Mouse (Mus musculus) monocyte, adult 2 months (primary cell): ENCODE measurements at regions not wholly inside any gene's neighbourhood (a gene's known extent, or its start where the extent isn't known, plus 50 kb on each side); places are given as distances from the start of the nearest gene placed in this dataset.

Experiments used
- DNase-seq, 2 experiments: peaks; one replicate each; pipeline ENCODE4 v3.0.0; 2022; ENCODE audit warnings: low spot score in 2 of 2, low read depth in 1 of 2

DNA sequence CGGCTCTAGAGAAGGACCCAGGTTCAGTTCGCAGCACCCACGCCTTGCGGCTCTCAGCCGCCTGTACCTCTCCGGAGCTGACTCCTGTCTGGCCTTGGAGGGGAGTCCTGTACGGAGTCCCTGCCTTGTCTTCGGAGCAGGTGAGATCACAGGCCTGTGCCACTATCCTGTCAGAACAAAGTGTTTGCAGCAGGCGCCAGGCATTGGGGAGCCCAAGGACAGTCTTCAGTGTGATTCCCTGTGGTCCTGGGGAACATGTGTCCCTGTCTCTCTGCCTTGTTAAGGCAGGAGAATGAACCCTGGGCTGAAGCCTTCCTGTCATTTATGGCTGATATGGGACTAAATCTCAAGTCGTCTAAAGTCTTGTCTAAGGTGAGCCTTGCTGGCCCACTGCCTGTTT lies 176.5 kb downstream of the Vrk1 start:
- no peak for DNase-seq

- DNase-seq, result no peak
Measured at GRCm38 (mm10) chr12:106191771-106192170, 181.7 kb downstream of the Vrk1 start.

GRCm38 (mm10) chr12:106199302-106199701 lies 189.3 kb downstream of the Vrk1 start:
- no peak for DNase-seq

- DNase-seq, result no peak
Measured at GRCm38 (mm10) chr12:106203526-106203925, 193.5 kb downstream of the Vrk1 start.

DNA sequence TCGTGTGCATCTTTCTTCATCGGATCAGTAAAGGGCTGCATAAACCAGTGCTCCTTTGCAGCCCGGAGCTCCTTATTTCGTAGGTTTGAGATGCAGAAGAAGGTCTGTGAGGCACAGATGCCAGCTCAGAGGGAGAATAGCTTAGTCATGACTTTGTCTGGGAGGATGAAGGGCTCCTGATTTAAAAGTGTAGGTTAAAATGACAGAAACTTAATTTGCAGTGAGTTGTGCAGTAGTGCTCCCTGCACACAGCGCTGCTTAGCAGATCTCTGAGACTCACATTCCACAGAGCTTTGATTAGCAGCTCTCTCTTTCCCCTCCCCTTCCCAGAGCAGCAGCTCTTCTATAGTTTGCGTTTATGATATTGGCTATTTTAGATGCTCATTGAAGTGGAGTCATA lies 200.9 kb downstream of the Vrk1 start:
- no peak for DNase-seq

GRCm38 (mm10) chr12:106211488-106211887 lies 201.5 kb downstream of the Vrk1 start:
- no peak for DNase-seq

- DNase-seq, result no peak
Measured at GRCm38 (mm10) chr12:106212397-106212796, 202.4 kb downstream of the Vrk1 start.

GRCm38 (mm10) chr12:106220071-106220470 lies 210.0 kb downstream of the Vrk1 start:
- no peak for DNase-seq

GRCm38 (mm10) chr12:106226276-106226675 lies 216.2 kb downstream of the Vrk1 start:
- no peak for DNase-seq

DNA sequence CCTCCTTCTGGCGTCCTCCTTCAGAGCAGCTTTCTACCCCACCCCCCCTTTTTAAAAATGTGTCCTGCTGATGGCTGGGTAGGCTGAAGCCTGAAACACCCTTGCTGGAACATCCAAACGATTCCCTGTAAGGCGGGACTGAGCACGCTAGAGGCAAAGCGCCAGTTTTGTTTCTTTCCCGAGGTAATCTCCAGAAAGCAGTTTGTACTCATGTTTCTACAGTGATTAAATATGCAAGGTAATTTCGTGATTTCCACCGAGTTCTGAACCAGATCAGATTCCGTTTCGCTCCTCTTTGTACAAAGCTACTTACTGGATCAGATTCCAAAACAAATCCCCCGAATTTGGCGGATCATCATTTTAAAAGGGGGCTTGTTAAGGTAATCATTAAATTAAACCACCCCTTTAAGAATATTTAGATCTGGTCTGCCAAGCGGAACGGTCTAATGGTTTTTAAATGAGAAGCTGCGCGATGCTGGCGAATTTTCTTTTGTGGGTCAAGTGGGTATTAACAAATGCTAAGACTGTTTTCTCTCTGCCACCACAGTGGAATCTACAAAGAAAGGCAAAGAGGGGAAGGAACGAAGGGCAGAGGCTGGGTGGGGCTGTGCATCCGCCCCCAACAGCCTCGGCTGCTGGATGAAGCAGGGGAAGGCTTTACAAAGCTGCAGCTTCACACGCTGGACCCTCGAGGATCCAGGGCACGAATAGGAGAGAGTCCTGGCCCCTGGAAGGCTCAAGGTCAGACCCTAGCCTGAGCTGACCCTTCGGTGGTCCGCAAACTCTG lies 216.9 kb downstream of the Vrk1 start:
- DNase-seq, result no peak

- no peak for DNase-seq
Measured at GRCm38 (mm10) chr12:106227563-106227840, 217.5 kb downstream of the Vrk1 start.

DNA sequence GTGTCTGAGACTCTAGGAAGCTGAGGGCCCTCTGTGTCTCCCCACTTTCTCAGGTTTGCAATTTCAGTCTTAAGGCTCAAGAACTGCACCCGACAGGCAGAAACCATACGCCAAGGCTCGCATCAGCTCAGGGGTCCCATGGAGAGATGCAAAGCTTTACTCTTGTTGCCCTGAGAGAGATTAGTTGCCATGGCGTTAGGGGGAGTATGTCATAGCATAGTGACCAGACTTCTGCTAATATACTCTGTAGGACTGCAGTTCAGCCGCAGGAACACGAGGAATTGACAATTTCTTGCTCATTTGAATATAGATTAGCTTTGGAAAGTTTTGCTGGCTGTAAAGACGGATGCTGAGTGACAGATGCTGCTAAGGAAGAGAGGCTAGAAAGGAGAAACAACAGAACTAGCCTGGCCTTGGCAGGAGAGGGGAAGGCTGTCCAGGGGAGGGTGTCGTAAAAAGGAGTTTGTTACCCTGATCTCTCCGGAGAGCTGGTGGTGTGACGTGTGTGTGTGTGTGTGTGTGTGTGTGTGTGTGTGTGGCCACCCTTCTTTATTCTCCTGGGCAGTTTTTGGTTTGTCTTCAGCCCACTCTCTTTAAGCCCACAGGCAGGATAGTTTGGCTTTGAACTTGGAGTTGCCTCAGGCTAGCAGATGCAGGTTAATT lies 235.3 kb downstream of the Vrk1 start:
- DNase-seq, result no peak

- DNase-seq, result no peak
Measured at GRCm38 (mm10) chr12:106273591-106273990, 263.6 kb downstream of the Vrk1 start.

- no peak for DNase-seq
Measured at GRCm38 (mm10) chr12:106277886-106278285, 267.9 kb downstream of the Vrk1 start.

DNA sequence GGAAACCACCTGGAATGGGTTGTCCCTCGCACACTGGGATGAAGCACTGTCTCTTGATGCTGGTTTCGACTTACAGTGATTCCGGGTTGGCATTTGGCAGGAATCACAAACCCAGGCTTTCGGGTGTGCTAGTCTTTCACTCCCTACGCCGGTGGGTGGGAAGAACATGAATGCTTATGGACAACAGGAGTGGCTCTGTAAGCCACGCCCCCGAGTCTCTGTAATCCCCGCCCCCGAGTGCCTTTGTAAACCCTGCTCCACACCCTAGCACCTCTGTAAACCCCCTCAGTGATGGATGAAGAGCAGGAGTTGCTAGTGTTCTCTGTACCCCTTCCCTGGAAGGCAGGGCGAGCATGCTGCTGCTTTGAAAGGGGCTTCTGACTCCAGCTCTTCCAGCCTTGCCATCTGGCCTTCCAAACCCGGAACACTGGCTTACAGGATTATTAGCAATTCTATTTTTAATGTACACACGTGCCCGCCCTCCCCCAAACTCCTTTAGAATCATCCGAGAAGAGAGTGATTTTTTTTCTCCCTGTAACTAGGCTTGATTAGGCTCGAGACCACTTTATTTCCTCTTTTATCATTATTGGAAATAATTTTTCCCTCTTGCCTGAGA lies 272.6 kb downstream of the Vrk1 start:
- no peak for DNase-seq

- DNase-seq, result no peak
Measured at GRCm38 (mm10) chr12:106284814-106285213, 274.8 kb downstream of the Vrk1 start.

- DNase-seq, result no peak
Measured at GRCm38 (mm10) chr12:106288791-106289515, 278.9 kb downstream of the Vrk1 start.

- DNase-seq, result no peak
Measured at GRCm38 (mm10) chr12:106291476-106292046, 281.5 kb downstream of the Vrk1 start.

- no peak for DNase-seq
Measured at GRCm38 (mm10) chr12:106293117-106293516, 283.1 kb downstream of the Vrk1 start.

DNA sequence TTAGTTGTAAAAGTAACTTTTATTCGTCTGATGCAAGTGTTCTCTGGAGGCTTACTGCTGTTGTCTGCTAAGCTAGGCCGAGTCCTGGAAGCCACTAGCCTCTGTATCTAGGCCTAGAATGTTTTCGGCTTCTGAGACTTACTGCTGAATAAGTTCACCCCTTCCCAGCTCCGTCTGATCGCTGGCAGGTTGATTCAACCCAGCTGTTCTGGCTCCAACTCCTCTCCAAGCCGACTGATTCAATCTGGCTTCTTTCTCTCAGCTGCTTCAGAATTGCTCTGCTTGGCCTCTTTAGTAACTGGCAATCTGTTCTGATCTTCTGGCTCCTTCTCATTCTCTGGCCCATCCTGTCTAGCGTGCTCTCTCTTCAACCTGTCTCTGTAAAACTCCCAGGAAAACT lies 285.6 kb downstream of the Vrk1 start:
- DNase-seq, result no peak

GRCm38 (mm10) chr12:106302617-106303016 lies 292.6 kb downstream of the Vrk1 start:
- DNase-seq, result no peak
